Mouse (Mus musculus) urinary bladder, adult 2 months (tissue): ENCODE data around the gene Kcng1. TPM values are rescaled to one million over a fixed set of nuclear protein-coding genes. Genes with fewer than 3 reads are reported as not detected.

Source experiments
- DNase-seq: peaks from one replicate; pipeline ENCODE4 v3.0.0; 2022; ENCODE audit warnings: low spot score
- polyA plus RNA-seq: library from polyadenylated mRNA; depleted of rRNA; stranded (reverse); fragments of >200 nt; gene quantifications from 2 replicates; pipeline ENCODE4 v1.2.3, GENCODE M21; 2012

Gene Kcng1
- polyA plus RNA-seq, 1 experiment: 3.4 TPM

DNA sequence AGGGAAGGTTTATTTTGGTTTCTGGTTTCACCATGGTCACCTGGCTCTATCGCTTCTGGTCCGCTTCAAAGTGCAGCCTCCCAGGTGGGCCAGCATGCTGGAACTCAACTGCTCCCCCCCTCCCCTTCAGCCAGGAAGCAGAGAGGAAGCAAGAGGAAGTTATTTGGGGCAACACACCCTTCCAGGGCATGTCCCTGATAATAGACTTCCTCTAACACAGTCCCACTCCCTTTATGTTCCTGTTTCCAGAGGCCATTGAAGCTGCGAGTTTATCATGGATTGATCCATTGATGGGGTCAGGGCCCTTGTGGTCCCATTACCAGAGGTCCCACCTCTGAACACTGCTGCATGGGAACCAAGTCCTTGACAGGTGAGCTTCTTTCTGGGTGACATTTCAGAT lies 21.4 kb downstream of the Kcng1 start:
- no peak for DNase-seq

DNA sequence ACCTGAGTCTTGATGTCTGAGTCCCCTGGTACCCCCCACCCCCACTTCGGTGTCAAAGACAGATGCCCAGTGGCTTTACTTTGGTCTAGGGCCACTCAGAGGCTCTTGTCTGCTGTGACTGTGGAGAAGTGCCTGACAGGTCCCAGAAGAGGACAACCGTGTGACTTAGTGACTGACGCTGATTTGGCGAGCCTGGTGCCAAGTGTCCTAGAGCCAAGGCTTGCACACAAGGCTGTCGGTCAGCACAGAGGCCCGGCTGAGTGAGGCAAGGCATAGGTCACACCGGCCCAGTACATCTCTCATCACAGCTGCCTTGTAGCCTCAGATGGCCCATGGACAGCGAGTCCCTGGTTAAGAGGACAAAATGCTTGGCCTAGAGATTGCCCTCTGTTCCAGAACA lies 22.5 kb downstream of the Kcng1 start:
- no peak for DNase-seq

DNA sequence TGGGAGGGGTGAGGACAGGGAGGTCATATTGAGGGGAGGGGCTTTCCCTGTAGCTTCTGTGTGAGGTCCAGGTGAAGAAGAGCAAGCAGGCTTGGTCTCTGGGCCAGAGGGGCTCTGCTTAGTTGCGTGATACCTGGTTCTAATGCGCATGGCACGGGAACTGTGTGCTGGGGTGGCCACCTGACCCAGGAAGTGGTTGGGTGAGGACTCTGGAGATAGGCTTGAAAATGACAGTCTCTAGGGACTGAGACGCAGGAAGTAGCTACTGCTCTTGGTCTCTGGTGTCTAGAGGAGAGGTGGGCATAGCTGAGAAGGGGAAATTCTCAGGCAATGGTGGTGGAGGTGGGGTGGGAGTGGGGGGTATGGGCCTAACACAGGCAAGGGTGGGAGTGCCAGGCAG lies 24.3 kb downstream of the Kcng1 start:
- DNase-seq: no peak

DNA sequence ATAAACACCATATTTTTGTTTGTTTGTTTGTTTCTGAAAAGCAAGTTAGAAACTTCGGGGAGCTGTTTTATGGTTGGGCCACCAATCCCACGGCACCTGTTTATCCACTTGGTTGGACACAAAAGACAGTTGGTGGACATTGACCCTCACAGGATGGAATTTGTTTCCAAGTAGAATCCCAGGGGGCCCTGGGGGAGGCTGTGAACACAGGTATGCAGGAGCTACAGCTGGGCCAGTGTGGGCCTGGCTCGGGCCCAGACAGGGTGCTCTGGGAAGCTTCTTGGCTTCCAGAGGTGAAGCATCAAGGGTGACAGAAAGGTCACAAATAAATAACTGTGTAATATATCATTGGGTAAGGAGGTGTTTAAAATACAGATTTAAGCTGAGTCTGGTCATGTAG lies 25.0 kb downstream of the Kcng1 start:
- no peak for DNase-seq

DNA sequence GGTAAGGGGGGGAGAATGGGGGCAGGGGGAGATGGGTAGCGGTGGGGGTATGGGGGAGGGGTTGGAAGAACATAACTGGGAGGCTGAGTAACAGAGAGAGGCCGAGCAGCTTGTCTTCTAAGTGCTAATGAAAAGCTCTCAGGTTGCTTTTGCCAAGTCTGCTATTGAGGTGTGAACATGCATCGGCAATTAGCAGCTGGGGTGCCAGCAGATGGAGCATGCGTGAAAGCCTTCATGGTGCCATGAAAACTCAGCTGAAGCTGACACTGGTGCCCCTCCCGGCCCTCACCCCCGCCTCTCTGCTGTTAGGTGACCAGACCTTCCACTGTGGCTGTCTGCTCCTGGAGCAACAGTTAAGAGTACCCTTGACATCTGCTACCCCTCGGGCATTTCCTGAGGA lies 27.7 kb downstream of the Kcng1 start:
- no peak for DNase-seq

DNA sequence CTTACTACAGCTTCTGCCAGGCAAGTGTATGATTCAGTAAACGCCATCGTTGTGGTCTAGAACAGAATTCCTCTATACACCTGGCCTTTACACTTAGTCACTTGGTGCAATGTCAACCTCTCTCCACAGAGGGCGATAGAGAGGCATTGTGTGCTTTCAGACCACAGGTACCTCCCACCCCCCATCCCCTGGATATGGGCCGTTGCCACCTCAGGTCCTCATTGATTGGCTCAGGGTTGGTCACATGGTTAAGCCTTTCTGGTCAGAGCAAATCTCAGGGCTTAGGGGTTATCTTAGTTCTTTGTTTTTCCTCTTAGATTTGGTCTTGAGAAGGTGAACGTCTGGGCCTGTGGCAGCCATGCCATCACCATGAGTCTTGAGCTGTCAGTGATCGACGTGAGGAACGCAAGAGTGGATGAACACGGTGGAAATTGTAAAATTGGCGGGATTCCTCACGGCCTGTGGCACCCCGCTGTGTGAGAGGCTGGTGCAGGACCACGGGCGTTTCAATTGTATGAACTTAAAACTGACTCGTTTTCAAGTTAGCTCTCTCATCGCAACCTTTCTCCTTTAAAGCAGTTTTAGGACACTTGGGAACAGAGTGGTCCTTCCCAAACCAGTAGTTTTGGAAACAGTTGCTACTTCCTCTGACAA lies 28.8 kb downstream of the Kcng1 start:
- DNase-seq: no peak

DNA sequence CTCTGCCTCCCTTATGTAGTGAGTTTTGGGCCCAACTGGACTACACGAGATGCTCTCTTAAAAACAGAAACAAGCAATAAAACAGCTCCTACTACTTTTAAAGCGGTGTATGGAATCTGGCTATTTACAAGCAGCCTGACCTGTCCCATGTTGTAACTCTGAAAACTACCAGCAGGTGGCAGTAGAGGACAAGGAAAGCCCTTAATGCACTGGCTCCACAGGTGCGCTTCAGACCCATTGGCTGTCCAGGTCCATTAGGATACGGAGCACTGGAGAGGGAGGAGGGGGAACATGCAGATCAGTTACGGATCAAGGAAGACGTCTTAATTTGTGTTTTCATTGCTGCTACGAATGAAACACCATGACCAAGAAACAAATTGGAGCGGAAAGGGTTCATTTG lies 31.3 kb downstream of the Kcng1 start:
- peak; percentile 47 for DNase-seq

DNA sequence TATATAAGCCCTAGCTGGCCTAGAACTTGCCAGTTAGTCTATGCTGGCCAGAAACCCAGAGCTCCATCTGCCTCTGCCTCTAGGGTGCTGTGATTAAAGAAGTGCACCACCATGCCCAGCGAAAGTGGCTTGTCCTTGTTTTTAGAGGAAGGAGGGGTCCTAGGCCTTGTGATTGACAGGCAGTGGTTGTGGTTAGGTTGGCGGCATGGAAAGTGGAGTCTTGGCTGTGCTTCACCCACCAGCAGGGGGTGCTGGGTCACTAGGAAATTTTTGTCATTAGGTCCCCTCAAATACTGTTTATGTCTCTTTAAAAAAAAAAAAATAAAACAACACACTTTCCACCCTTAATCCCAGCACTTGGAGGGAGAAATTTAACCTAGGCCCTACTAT lies 32.7 kb downstream of the Kcng1 start:
- no peak for DNase-seq

DNA sequence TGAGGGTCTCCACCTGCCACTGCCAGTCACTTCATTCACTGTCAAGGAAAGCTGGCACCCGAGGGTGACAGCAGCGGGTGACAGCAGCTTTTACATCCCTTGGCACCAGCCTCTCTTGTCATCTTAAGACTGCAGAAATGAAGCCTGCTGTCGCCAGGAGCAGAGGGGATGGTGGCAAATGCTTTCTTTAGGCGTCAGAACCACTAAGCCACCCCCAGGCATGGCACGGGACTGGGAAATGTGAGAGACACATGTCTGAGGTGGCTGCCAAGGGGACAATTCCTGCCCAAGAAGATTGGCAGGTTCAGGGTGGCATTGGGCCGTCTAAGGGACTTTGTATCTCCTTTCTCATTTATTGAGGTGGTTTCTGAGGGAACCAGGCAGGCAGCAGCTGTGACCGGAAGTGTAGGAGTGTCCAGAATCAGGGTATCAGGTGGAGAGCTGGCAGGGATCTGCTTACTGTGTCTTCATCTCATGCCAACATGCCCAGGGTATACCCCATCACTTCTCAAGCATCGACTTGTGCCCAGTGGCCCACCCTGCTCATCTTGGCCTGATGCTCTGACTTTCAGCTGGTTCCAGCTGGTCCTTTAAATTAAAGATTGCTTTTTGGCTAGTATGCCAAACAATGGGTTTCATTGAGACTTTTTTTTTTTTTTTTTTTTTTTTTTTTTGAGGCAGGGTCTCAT lies 33.2 kb downstream of the Kcng1 start:
- no peak for DNase-seq

DNA sequence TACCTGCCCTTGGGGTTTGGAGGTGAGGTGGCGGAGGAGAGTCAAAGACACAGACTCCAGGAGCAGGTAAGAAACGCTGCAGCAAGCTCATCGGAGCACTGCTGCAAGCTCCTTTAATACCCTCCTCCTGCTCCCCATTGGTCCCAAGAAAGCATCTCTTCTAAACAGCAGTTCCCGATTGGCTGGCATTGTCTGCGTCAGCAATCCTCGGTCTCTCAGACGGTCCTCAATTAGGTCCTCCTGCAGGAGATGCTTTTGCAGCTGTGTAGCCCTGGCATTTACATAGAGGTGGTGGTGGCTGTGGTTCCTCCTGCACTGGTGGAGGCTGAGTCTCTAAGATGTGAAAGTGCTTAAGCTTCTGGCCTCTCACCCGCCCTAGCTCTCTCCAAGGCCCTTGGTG lies 36.0 kb downstream of the Kcng1 start:
- DNase-seq: no peak

DNA sequence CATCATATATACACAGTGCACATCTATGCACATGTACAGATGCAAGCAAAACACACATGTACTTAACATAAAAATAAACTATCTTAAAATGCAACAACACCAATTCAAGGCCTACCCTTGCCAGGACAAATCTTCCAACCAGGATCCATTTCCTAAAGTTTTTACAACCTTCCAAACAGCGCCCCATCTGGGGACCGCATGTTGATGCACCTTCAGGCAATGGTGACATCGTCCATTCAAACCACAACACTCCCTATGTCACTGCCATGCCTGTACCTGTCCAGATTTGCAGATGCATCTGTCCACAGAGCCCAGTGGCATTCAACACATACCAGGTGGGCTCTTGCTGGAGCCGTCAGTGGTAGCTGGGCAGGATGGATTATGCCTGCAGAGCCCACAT lies 38.3 kb downstream of the Kcng1 start:
- no peak for DNase-seq

DNA sequence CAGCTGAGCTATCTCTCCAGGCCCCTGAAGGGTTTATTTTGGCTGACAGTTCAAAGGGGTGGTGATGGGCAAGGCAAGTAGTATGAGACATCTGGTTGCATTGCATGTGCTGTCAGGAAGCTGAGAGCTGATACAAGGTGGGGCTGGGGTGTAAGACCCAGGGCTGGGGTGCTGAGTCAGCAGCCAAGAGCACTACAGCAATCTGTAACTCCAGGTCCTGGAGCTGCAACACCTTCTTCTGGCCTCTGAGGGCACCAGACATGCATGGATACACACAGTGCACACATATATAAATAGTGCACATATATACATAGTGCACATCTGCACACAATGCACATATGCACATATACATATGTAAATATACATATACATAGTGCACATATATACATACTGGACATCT lies 38.7 kb downstream of the Kcng1 start:
- no peak for DNase-seq

DNA sequence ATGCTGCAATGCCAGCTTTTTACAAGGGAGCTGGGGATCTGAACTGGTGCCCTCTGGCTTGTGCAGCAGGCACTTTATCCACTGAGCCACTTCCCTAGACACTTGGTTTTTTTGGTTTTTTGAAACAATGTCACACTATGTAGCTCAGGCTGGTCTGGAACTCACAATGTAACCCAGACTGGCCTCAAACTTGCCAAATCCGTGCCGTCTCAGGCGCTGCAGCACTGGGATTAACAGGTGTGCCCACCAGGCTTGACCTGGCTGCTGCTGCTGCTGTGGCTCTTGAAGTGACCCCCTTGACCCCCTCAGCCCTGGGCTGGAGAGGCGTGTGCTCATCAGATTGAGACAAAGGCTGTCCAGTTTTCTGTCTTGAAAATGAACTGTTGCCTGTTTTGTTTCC lies 43.2 kb downstream of the Kcng1 start:
- no peak for DNase-seq

DNA sequence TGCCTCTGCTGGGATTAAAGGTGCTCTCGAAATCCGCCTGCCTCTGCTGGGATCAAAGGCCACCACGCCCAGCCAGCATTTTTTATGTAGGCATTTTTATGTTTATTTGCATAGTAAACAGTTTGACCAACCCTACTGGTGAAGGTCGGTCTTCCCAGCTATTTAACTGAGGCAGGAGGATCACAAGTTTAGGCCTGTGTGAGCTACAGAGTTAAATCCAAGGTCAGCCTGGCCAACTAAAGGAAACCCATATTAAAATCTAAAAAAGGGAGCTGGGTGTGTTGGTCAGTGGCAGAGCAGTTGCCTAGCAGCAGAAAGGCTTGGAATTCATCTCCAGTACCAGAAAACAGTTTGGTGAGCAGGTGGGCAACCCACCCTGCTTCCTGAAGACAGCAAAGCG lies 48.2 kb downstream of the Kcng1 start:
- no peak for DNase-seq

DNA sequence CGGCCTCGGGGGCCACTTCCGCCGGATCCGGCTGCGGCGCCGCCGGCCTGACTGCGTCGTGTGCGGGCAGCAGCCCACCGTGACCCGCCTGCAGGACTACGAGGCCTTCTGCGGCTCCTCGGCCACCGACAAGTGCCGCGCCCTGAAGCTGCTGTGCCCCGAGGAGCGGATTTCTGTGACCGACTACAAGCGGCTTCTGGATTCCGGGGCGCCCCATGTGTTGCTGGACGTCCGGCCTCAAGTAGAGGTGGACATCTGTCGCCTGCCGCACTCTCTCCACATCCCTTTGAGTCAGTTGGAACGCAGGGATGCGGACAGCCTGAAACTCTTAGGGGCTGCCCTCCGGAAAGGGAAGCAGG lies 50.1 kb downstream of the Kcng1 start:
- DNase-seq: no peak

DNA sequence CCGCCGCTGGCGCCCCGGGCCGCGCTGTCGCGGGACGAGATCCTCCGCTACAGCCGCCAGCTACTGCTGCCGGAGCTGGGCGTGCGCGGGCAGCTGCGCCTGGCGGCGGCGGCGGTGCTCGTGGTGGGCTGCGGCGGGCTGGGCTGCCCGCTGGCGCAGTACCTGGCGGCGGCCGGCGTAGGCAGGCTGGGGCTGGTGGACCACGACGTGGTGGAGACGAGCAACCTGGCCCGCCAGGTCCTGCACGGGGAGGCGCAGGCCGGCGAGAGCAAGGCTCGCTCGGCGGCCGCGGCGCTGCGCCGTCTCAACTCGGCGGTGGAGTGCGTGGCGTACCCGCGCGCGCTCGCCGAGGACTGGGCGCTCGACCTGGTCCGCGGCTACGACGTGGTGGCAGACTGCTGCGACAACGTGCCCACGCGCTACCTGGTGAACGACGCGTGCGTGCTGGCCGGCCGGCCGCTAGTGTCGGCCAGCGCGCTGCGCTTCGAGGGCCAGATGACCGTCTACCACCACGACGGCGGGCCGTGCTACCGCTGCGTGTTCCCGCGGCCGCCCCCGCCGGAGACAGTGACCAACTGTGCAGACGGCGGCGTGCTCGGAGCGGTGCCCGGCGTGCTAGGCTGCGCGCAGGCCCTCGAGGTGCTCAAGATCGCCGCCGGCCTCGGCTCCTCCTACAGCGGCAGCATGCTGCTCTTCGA lies 50.6 kb downstream of the Kcng1 start:
- DNase-seq: no peak

DNA sequence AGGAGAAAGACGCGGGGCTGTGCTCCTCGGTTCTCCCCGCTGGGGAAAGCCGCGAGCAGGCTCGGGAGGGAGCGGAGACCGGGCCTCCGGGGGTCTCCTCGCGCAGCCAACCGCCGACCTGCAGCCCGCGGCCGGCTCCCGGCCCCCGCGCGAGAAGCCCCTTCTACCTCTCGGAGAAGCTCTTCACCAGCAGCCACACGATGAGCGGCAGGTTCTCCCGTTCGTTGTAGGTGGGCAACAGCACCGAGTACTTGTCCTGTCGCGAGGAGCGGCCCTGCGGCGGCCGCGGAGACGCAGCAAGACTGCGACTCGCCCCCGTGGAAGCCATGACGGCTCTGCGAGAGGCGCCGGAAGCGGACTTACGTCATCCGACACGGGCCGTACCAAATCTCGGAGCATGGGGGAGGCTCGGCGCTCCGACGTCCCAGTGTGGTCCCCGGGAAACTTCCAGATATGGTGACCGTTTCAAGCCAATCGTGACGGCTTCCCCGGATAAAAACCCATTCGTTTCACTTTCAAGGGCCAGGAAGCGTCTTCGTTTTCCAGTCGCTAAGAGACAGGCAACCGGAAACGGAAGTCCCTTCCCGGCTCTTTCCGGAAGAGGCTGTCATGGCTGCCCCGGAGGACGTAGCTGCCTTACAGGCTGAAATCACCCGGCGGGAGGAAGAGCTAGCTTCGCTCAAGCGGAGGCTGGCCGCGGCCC lies 51.4 kb downstream of the Kcng1 start, which contains the start of the genes Gm20716, Dpm1 and Mocs3:
Gene Gm20716 (minus strand): TSS at position 339 of the 703 bp plus-strand sequence.
Gene Dpm1 (minus strand): TSS at position 566 of the 703 bp plus-strand sequence.
Gene Mocs3 (plus strand): TSS at position 597 of the 703 bp plus-strand sequence.
- DNase-seq: peak; percentile 86

DNA sequence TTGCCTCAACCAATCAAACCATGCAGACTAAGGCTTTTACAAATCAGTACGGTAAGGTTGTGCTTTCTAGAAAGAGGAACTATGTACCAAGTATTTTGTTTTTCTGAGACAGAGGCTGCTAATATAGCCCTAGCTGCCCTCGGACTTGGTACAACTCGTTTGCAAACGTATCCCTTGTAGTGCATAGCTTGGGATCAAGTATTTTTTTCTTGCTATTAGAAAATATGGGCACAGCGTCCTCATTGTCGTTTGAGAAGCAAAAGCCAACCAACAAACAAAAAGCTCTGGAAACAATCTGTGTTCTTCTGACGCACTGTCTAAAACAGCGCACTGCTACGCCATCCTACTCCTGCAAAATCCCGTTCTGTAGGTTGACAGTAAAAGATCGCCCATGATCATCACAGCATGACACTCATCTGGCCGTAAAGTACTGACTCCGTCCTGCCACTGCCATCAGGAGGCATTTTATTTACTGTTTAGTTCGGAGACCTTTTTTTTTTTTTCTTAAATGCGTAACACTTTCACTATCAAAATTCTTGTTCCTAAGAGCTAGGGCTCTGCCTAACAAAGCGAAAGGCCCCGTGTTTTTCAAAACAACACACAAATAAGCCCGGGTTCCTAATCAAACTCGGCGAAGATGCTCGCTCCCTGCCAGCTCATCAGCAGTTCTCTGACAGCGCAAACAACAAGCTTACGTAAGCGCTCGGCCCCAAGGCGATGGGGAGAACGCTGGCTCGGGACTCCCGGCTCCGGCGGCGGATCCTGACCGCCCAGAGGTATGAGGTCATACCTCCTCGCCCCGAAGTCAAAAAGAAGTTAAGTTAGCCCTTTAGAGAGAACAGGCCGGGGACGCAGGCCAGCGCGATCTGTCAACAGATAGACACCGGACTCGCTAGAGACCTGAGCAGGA lies 52.2 kb downstream of the Kcng1 start:
- peak; percentile 41 for DNase-seq

DNA sequence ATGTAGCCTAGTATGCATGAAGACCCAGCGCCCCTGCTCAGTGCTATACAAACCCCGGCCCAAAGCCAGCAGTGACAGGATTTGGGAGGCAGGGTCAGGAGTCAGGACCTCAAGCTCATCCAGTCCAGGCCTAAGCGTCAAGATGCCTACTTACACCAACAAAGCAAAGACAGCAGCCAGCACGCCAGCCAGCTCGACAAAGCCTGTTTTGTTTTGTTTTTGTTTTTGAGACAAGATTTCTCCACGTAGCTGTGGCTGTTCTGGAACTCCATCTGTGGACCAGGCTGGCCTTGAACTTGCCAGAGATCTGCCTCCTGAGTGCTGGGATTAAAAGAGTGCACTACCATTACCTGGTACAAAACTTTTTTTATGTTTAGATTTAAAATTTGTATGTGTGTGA lies 58.2 kb downstream of the Kcng1 start:
- no peak for DNase-seq

DNA sequence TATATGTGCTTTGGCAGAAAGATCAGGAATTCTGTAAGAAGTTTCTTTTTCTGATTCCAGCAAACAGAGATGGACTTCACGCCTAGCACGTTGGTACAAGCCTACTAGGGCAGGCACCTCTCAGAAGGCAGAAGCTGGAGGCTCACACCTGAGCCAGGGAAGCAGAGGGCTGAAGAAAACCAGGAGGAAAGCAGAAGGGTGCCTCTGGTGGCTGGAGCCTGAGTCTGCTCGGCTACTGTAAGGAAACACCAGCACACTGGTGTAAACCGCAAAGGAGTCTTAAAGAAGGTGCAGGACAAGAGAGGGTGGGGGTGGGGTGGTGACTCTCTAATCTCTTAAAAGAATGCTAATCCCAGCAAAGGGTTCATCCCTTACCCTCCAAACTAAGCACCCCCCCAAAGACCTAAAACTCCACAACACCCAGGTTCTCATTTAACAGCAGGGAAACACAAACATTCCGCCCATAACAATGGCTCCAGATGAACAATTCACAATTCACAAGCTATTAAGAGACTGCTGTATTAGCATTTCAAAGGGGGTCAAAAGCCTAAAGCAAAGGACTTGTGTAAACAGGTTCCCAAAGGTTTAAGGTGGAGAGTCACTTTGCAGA lies 67.6 kb downstream of the Kcng1 start:
- no peak for DNase-seq
